Mouse (Mus musculus) thymus, postnatal 25 days (tissue): Measurements from ENCODE around the gene Ncor2.

Experiments used
- DNase-seq: peaks from one replicate; pipeline ENCODE4 v3.0.0; 2022

The Ncor2 gene

GRCm38 (mm10) chr5:125125219-125125618 is 53.8 kb downstream of the Ncor2 start:
- no peak for DNase-seq

- DNase-seq: no peak
These were observed 55.0 kb downstream of the Ncor2 start for GRCm38 (mm10) chr5:125124002-125124401.

- DNase-seq: no peak
These were observed 55.8 kb downstream of the Ncor2 start for GRCm38 (mm10) chr5:125123206-125123605.

GRCm38 (mm10) chr5:125122546-125122945 is 56.5 kb downstream of the Ncor2 start:
- DNase-seq: no peak

- no peak for DNase-seq
These were observed 57.0 kb downstream of the Ncor2 start for GRCm38 (mm10) chr5:125122049-125122448.

- no peak for DNase-seq
These were observed 58.3 kb downstream of the Ncor2 start for GRCm38 (mm10) chr5:125120517-125121303.

GRCm38 (mm10) chr5:125117238-125117637 is 61.8 kb downstream of the Ncor2 start:
- DNase-seq: no peak

- no peak for DNase-seq
These were observed 66.0 kb downstream of the Ncor2 start for GRCm38 (mm10) chr5:125113029-125113428.

GRCm38 (mm10) chr5:125112588-125112987 is 66.4 kb downstream of the Ncor2 start:
- DNase-seq: no peak

- no peak for DNase-seq
These were observed 67.9 kb downstream of the Ncor2 start for GRCm38 (mm10) chr5:125111137-125111536.

- DNase-seq: no peak
These were observed 68.3 kb downstream of the Ncor2 start for GRCm38 (mm10) chr5:125110722-125111121.

- no peak for DNase-seq
These were observed 68.8 kb downstream of the Ncor2 start for GRCm38 (mm10) chr5:125110196-125110595.

- peak; percentile 57 for DNase-seq
These were observed 71.9 kb downstream of the Ncor2 start for GRCm38 (mm10) chr5:125107011-125107651.

- DNase-seq: peak; percentile 66
These were observed 72.8 kb downstream of the Ncor2 start for GRCm38 (mm10) chr5:125106191-125106590.

- DNase-seq: peak; percentile 28
These were observed 74.2 kb downstream of the Ncor2 start for GRCm38 (mm10) chr5:125104841-125105240.

- no peak for DNase-seq
These were observed 75.6 kb downstream of the Ncor2 start for GRCm38 (mm10) chr5:125103396-125103795.

GRCm38 (mm10) chr5:125102907-125103306 is 76.1 kb downstream of the Ncor2 start:
- DNase-seq: no peak

- no peak for DNase-seq
These were observed 76.7 kb downstream of the Ncor2 start for GRCm38 (mm10) chr5:125102352-125102751.

GRCm38 (mm10) chr5:125099785-125100350 is 79.2 kb downstream of the Ncor2 start:
- DNase-seq: no peak

- no peak for DNase-seq
These were observed 80.3 kb downstream of the Ncor2 start for GRCm38 (mm10) chr5:125098692-125099091.

- DNase-seq: no peak
These were observed 82.7 kb downstream of the Ncor2 start for GRCm38 (mm10) chr5:125096368-125096767.

- DNase-seq: no peak
These were observed 83.4 kb downstream of the Ncor2 start for GRCm38 (mm10) chr5:125095525-125096175.

- DNase-seq: no peak
These were observed 85.2 kb downstream of the Ncor2 start for GRCm38 (mm10) chr5:125093795-125094194.

GRCm38 (mm10) chr5:125088076-125088475 is 90.9 kb downstream of the Ncor2 start:
- DNase-seq: no peak
